Mouse (Mus musculus): Measurements from ENCODE around the gene Btbd35f30. TPM values are rescaled to one million over a fixed set of nuclear protein-coding genes. Genes with fewer than 3 reads are reported as not detected.
"Not testable (repeated sequence)": the region's sequence is repeated elsewhere in the genome, so short reads cannot be mapped to it uniquely, and the experiment has no call there.

Gene Btbd35f30
- not detected in 2 replicates for polyA plus RNA-seq (2015; fragmentation: Nextera tagmentation; extraction: Ambion mirVana)

DNA sequence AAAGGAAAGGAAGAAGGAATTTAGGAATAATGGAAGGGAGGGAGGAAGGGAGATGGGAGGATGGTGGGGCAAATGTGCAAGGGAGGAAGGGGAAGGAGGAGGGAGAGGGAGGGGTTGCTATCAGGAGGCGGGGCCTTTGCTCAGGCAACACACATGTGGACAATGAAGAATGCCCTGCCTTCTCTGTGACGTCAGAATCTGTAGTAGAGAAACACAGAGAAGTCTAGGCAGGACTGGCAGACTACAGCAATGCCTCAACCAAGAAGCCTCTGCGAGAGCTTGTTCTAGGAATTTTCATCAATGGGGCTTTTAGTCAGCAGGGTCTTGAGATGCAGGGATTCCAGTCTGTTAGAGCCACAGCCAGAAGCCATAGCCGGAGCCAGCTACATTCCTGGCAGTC is at the start of gene Btbd35f30:
TSS of gene Btbd35f30 (plus strand) at position 301 of the 400 bp plus-strand sequence.
- not testable (repeated sequence) for H3K4me3 ChIP-seq (ENCODE audit: low read length); H3K27ac ChIP-seq (ENCODE audit: low read depth, low read length); H3K36me3 ChIP-seq (ENCODE audit: control insufficient read depth, insufficient read depth, low read length); H3K4me2 ChIP-seq (ENCODE audit: low read length); H3K9me3 ChIP-seq (ENCODE audit: control insufficient read depth, low read length); H3K9ac ChIP-seq (ENCODE audit: low read depth, low read length); H3K4me1 ChIP-seq (ENCODE audit: control insufficient read depth, insufficient read depth, low read depth, low read length); ATAC-seq; H3K27me3 ChIP-seq (replicated peaks; ENCODE audit: control insufficient read depth, insufficient read depth, low read length)
- WGBS = no CpG with 5 or more reads among the region's 4 CpGs

- not testable (repeated sequence) for H3K9me3 ChIP-seq (ENCODE audit: control insufficient read depth, low read length); H3K9ac ChIP-seq (ENCODE audit: low read depth, low read length); H3K4me2 ChIP-seq (ENCODE audit: low read length); H3K4me1 ChIP-seq (ENCODE audit: control insufficient read depth, insufficient read depth, low read depth, low read length); H3K27ac ChIP-seq (ENCODE audit: low read depth, low read length); H3K27me3 ChIP-seq (replicated peaks; ENCODE audit: control insufficient read depth, insufficient read depth, low read length); H3K4me3 ChIP-seq (ENCODE audit: low read length); H3K36me3 ChIP-seq (ENCODE audit: control insufficient read depth, insufficient read depth, low read length); ATAC-seq
- WGBS = no CpG with 5 or more reads among the region's 1 CpGs
Observed at GRCm38 (mm10) chrX:32941468-32941867, 47.0 kb downstream of the Btbd35f30 start, which contains the start of gene Gm21789. TSS of gene Gm21789 (plus strand) at chrX:32941768.

Other genes starting within 250 kb of the Btbd35f30 start
- not detected in 2 replicates for gene Gm5926, start 243.9 kb upstream of the Btbd35f30 start, polyA plus RNA-seq (2015; fragmentation: Nextera tagmentation; extraction: Ambion mirVana)
- not detected in 2 replicates for gene Btbd35f21, start 168.5 kb upstream of the Btbd35f30 start, polyA plus RNA-seq (2015; fragmentation: Nextera tagmentation; extraction: Ambion mirVana)
- not detected in 2 replicates for gene Gm21789, start 47.1 kb downstream of the Btbd35f30 start, polyA plus RNA-seq (2015; fragmentation: Nextera tagmentation; extraction: Ambion mirVana)
- not detected in 2 replicates for gene Btbd35f5, start 79.3 kb downstream of the Btbd35f30 start, polyA plus RNA-seq (2015; fragmentation: Nextera tagmentation; extraction: Ambion mirVana)